Mouse (Mus musculus) forebrain, embryonic 12.5 days (tissue): ENCODE results near the gene Uox. TPM values are rescaled to one million over a fixed set of nuclear protein-coding genes. Genes with fewer than 3 reads are reported as not detected.

Experiments
- ATAC-seq: fragments of 200-750 bp; cut with Nextera tagmentation; 2 replicates; pipeline ENCODE4 v1.8.0; 2017; ENCODE audit warnings: moderate TSS enrichment; ENCODE audit not compliant: low FRiP score
- H3K27ac ChIP-seq: fragments of 300-500 bp; sonication (generic); 2 replicates; pipeline ENCODE4 v1.5.1; 2016; ENCODE audit warnings: mild to moderate bottlenecking
- H3K27me3 ChIP-seq: fragments of 300-500 bp; sonication (generic); 2 replicates; pipeline ENCODE4 v1.6.1; 2016; ENCODE audit warnings: mild to moderate bottlenecking
- H3K36me3 ChIP-seq: fragments of 300-500 bp; sonication (generic); replicated peaks from 2 replicates; pipeline ENCODE4 v1.6.1; 2016; ENCODE audit warnings: mild to moderate bottlenecking
- H3K4me1 ChIP-seq: fragments of 300-500 bp; sonication (generic); 2 replicates; pipeline ENCODE4 v1.6.1; 2016
- H3K4me2 ChIP-seq: fragments of 300-500 bp; sonication (generic); 2 replicates; pipeline ENCODE4 v1.6.1; 2016; ENCODE audit warnings: mild to moderate bottlenecking, moderate library complexity
- H3K4me3 ChIP-seq: fragments of 300-500 bp; sonication (generic); replicated peaks from 2 replicates; pipeline ENCODE4 v1.5.1; 2016; ENCODE audit warnings: mild to moderate bottlenecking
- H3K9ac ChIP-seq: fragments of 300-500 bp; sonication (generic); 2 replicates; pipeline ENCODE4 v1.6.1; 2016; ENCODE audit warnings: mild to moderate bottlenecking
- H3K9me3 ChIP-seq: fragments of 300-500 bp; sonication (generic); 2 replicates; pipeline ENCODE4 v1.6.1; 2016
- WGBS: fragments of 180-500 bp; shearing (Covaris S2); methylation state at CpG from one replicate; pipeline ENCODE4 v1.1.7; 2016; 5-methylcytosine and 5-hydroxymethylcytosine counted together
- polyA plus RNA-seq: library from polyadenylated mRNA; unstranded; fragments of >200 nt; fragmentation: Nextera tagmentation; extraction: Ambion mirVana; gene quantifications from 2 replicates; pipeline ENCODE4 v1.2.1, GENCODE M21; 2016

Gene Uox
- polyA plus RNA-seq, 1 experiment from 2014 or later: not detected

GRCm38 (mm10) chr3:146564268-146565064 is 5.8 kb upstream of the Uox start:
- no peaks in the 10 kb centered on the region for H3K9me3 ChIP-seq
- WGBS: 28% methylated on average over 14 of the region's 14 CpGs
- H3K4me2 ChIP-seq: no peak overlapping the region
- no peak overlapping the region for H3K27ac ChIP-seq
- ATAC-seq: peak; percentile 61
- H3K27me3 ChIP-seq: no peaks in the 10 kb centered on the region
- no peaks in the 10 kb centered on the region for H3K36me3 ChIP-seq
- 0 out of 2 replicates have a peak, but pooled peaks cover 4% of the 10 kb centered on the region for H3K4me1 ChIP-seq
- no peak overlapping the region for H3K4me3 ChIP-seq
- no peak overlapping the region for H3K9ac ChIP-seq

- WGBS: 90% methylated on average over 1 of the region's 1 CpGs
- no peak overlapping the region for H3K4me3 ChIP-seq
- H3K9ac ChIP-seq: no peak overlapping the region
- 0 out of 2 replicates have a peak, but pooled peaks cover 4% of the 10 kb centered on the region for H3K4me1 ChIP-seq
- no peaks in the 10 kb centered on the region for H3K27me3 ChIP-seq
- H3K9me3 ChIP-seq: no peaks in the 10 kb centered on the region
- no peak overlapping the region for H3K27ac ChIP-seq
- H3K36me3 ChIP-seq: no peaks in the 10 kb centered on the region
- no peak overlapping the region for H3K4me2 ChIP-seq
- no peak for ATAC-seq
These were observed 5.2 kb upstream of the Uox start for GRCm38 (mm10) chr3:146565065-146565411.

GRCm38 (mm10) chr3:146567366-146567765 is 2.9 kb upstream of the Uox start:
- no peak for ATAC-seq
- Histone ChIP-seq H3K9me3 (no peaks in the 10 kb centered on the region), H3K27ac (no peak overlapping the region), H3K4me2 (no peak overlapping the region), H3K36me3 (no peaks in the 10 kb centered on the region), H3K4me3 (no peak overlapping the region), H3K4me1 (0 out of 2 replicates have a peak, but pooled peaks cover 4% of the 10 kb centered on the region), H3K9ac (no peak overlapping the region), H3K27me3 (no peaks in the 10 kb centered on the region)
- WGBS: 85% methylated on average over 7 of the region's 7 CpGs

- no peaks in the 10 kb centered on the region for H3K36me3 ChIP-seq
- H3K4me1 ChIP-seq: 0 out of 2 replicates have a peak, but pooled peaks cover 4% of the 10 kb centered on the region
- H3K9me3 ChIP-seq: no peaks in the 10 kb centered on the region
- H3K27me3 ChIP-seq: no peaks in the 10 kb centered on the region
- H3K27ac ChIP-seq: no peak overlapping the region
- ATAC-seq: no peak
- WGBS: 88% methylated on average over 9 of the region's 9 CpGs
- H3K9ac ChIP-seq: no peak overlapping the region
- no peak overlapping the region for H3K4me3 ChIP-seq
- H3K4me2 ChIP-seq: no peak overlapping the region
These were observed 2.2 kb upstream of the Uox start for GRCm38 (mm10) chr3:146567884-146568530.

- WGBS: 89% methylated on average over 3 of the region's 3 CpGs
- Histone ChIP-seq H3K27me3 (no peaks in the 10 kb centered on the region), H3K4me2 (no peak overlapping the region), H3K4me1 (0 out of 2 replicates have a peak, but pooled peaks cover 3% of the 10 kb centered on the region), H3K9ac (no peak overlapping the region), H3K36me3 (no peaks in the 10 kb centered on the region), H3K4me3 (no peak overlapping the region), H3K27ac (no peak overlapping the region), H3K9me3 (no peaks in the 10 kb centered on the region)
- ATAC-seq: no peak
These were observed 632 bp upstream of the Uox start for GRCm38 (mm10) chr3:146569594-146569993.

GRCm38 (mm10) chr3:146570939-146571338 is 713 bp downstream of the Uox start:
- no peak for ATAC-seq
- WGBS: 85% methylated on average over 6 of the region's 6 CpGs

GRCm38 (mm10) chr3:146571341-146571740 is 1.1 kb downstream of the Uox start:
- no peaks in the 10 kb centered on the region for H3K4me1 ChIP-seq
- H3K27ac ChIP-seq: no peak overlapping the region
- no peak overlapping the region for H3K4me2 ChIP-seq
- no peak for ATAC-seq
- 70% methylated on average over 1 of the region's 1 CpGs for WGBS
- H3K27me3 ChIP-seq: no peaks in the 10 kb centered on the region
- no peak overlapping the region for H3K4me3 ChIP-seq
- no peaks in the 10 kb centered on the region for H3K36me3 ChIP-seq
- no peaks in the 10 kb centered on the region for H3K9me3 ChIP-seq
- no peak overlapping the region for H3K9ac ChIP-seq

More at GRCm38 (mm10) chr3:146570939-146571338, 713 bp downstream of the Uox start:
- Histone ChIP-seq H3K9ac (no peak overlapping the region), H3K4me2 (no peak overlapping the region), H3K9me3 (no peaks in the 10 kb centered on the region), H3K4me1 (no peaks in the 10 kb centered on the region), H3K27ac (no peak overlapping the region), H3K27me3 (no peaks in the 10 kb centered on the region), H3K4me3 (no peak overlapping the region), H3K36me3 (no peaks in the 10 kb centered on the region)

- Histone ChIP-seq H3K9ac (no peak overlapping the region), H3K27ac (no peak overlapping the region), H3K4me3 (no peak overlapping the region), H3K36me3 (no peaks in the 10 kb centered on the region), H3K9me3 (no peaks in the 10 kb centered on the region), H3K27me3 (no peaks in the 10 kb centered on the region), H3K4me1 (no peaks in the 10 kb centered on the region), H3K4me2 (no peak overlapping the region)
- no peak for ATAC-seq
- WGBS: 65% methylated on average over 2 of the region's 2 CpGs
These were observed 7.4 kb downstream of the Uox start for GRCm38 (mm10) chr3:146577591-146577990.

GRCm38 (mm10) chr3:146580039-146580729 is 10.0 kb downstream of the Uox start:
- ATAC-seq: no peak

GRCm38 (mm10) chr3:146583478-146583877 is 13.3 kb downstream of the Uox start:
- Histone ChIP-seq H3K9me3 (no peaks in the 10 kb centered on the region), H3K36me3 (no peaks in the 10 kb centered on the region), H3K27me3 (no peaks in the 10 kb centered on the region), H3K4me3 (no peak overlapping the region), H3K4me1 (no peaks in the 10 kb centered on the region), H3K27ac (no peak overlapping the region), H3K4me2 (no peak overlapping the region), H3K9ac (no peak overlapping the region)
- ATAC-seq: no peak
- WGBS: 88% methylated on average over 4 of the region's 4 CpGs

More at GRCm38 (mm10) chr3:146580039-146580729, 10.0 kb downstream of the Uox start:
- no peak overlapping the region for H3K4me2 ChIP-seq
- no peaks in the 10 kb centered on the region for H3K4me1 ChIP-seq
- no peaks in the 10 kb centered on the region for H3K27me3 ChIP-seq
- H3K9ac ChIP-seq: no peak overlapping the region
- H3K4me3 ChIP-seq: no peak overlapping the region
- H3K9me3 ChIP-seq: no peaks in the 10 kb centered on the region
- H3K27ac ChIP-seq: no peak overlapping the region
- no peaks in the 10 kb centered on the region for H3K36me3 ChIP-seq
- WGBS: 91% methylated on average over 3 of the region's 3 CpGs

- Histone ChIP-seq H3K4me2 (no peak overlapping the region), H3K4me3 (no peak overlapping the region), H3K4me1 (no peaks in the 10 kb centered on the region), H3K27me3 (no peaks in the 10 kb centered on the region), H3K9me3 (no peaks in the 10 kb centered on the region), H3K9ac (no peak overlapping the region), H3K27ac (no peak overlapping the region), H3K36me3 (no peaks in the 10 kb centered on the region)
- ATAC-seq: no peak
- WGBS: 69% methylated on average over 5 of the region's 5 CpGs
These were observed 13.7 kb downstream of the Uox start for GRCm38 (mm10) chr3:146583908-146584307.

- H3K4me2 ChIP-seq: no peak overlapping the region
- no peak overlapping the region for H3K4me3 ChIP-seq
- H3K36me3 ChIP-seq: no peaks in the 10 kb centered on the region
- no peak overlapping the region for H3K27ac ChIP-seq
- WGBS: 94% methylated on average over 14 of the region's 14 CpGs
- H3K27me3 ChIP-seq: no peaks in the 10 kb centered on the region
- H3K9ac ChIP-seq: no peak overlapping the region
- H3K9me3 ChIP-seq: no peaks in the 10 kb centered on the region
- ATAC-seq: no peak
- H3K4me1 ChIP-seq: no peaks in the 10 kb centered on the region
These were observed 16.4 kb downstream of the Uox start for GRCm38 (mm10) chr3:146586616-146587015.
